Mouse (Mus musculus) liver, embryonic 11.5 days (tissue): ENCODE data around the gene Ppp1cc. TPM values are rescaled to one million over a fixed set of nuclear protein-coding genes. Genes with fewer than 3 reads are reported as not detected.
"Not testable (repeated sequence)": the region's sequence is repeated elsewhere in the genome, so short reads cannot be mapped to it uniquely, and the experiment has no call there.

ENCODE experiments used
- ATAC-seq: fragments of 200-750 bp; cut with Nextera tagmentation; replicated peaks from 2 replicates; pipeline ENCODE4 v1.8.0; 2017; ENCODE audit warnings: moderate number of reproducible peaks, mild to moderate bottlenecking, moderate TSS enrichment, moderate library complexity; ENCODE audit not compliant: low FRiP score
- DNase-seq: peaks from one replicate; pipeline ENCODE4 v3.0.0-alpha.2; 2017; ENCODE audit warnings: low spot score
- H3K27ac ChIP-seq: fragments of 300-500 bp; sonication (generic); 2 replicates; pipeline ENCODE4 v1.5.1; 2014; ENCODE audit warnings: mild to moderate bottlenecking, low read depth, low read length, control low read depth
- H3K27me3 ChIP-seq: fragments of 300-500 bp; sonication (generic); replicated peaks from 2 replicates; pipeline ENCODE4 v1.6.1; 2014; ENCODE audit warnings: low read length, mixed read lengths; ENCODE audit not compliant: control insufficient read depth, insufficient read depth
- H3K36me3 ChIP-seq: fragments of 300-500 bp; sonication (generic); 2 replicates; pipeline ENCODE4 v1.6.1; 2014; ENCODE audit warnings: mild to moderate bottlenecking, low read length, moderate library complexity, mixed read lengths; ENCODE audit not compliant: control insufficient read depth, insufficient read depth
- H3K4me1 ChIP-seq: fragments of 300-500 bp; sonication (generic); replicated peaks from 2 replicates; pipeline ENCODE4 v1.6.1; 2014; ENCODE audit warnings: low read length, mixed read lengths; ENCODE audit not compliant: control insufficient read depth, insufficient read depth
- H3K4me2 ChIP-seq: fragments of 300-500 bp; sonication (generic); 2 replicates; pipeline ENCODE4 v1.6.1; 2014; ENCODE audit warnings: mild to moderate bottlenecking, control low read depth, moderate library complexity
- H3K4me3 ChIP-seq: fragments of 300-500 bp; sonication (generic); 2 replicates; pipeline ENCODE4 v1.5.1; 2014; ENCODE audit warnings: low read depth, low read length, control low read depth
- H3K9ac ChIP-seq: fragments of 300-500 bp; sonication (generic); 2 replicates; pipeline ENCODE4 v1.6.1; 2014; ENCODE audit warnings: low read depth, low read length, control low read depth
- H3K9me3 ChIP-seq: fragments of 300-500 bp; sonication (generic); 2 replicates; pipeline ENCODE4 v1.6.1; 2016; ENCODE audit warnings: low read length, inconsistent platforms, mixed read lengths; ENCODE audit not compliant: control insufficient read depth
- WGBS: fragments of 180-500 bp; shearing (Covaris S2); extraction: QIAGEN DNeasy Blood & Tissue Kit; methylation state at CpG from one replicate; pipeline ENCODE4 v1.1.7; 2014; 5-methylcytosine and 5-hydroxymethylcytosine counted together
- polyA plus RNA-seq: library from polyadenylated mRNA; unstranded; fragments of >200 nt; fragmentation: Nextera tagmentation; extraction: Ambion mirVana; gene quantifications from 2 replicates; pipeline ENCODE4 v1.2.1, GENCODE M21; 2014

The Ppp1cc gene
- polyA plus RNA-seq, 1 experiment from 2014 or later, result 276 TPM

DNA sequence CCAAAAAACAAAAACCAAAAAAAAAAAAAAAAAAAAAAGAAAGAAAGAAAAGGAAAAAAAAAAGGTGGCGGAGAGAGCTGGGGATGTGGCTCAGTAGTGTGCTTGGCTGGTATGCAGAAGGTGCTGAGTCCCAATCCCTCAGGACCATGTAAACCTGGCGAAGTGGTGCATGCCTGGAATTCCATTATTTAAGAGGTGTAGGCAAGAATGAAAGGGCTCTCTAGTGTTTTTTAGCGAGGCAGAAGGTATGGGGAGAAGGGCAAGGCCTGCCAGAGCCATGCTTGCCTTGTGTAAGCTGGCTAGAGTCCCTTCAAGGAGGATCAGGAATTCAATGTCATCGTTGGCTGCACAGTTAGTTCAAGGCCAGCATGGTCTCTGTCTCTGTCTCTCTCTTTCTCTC, 13.3 kb upstream of the Ppp1cc start:
- Histone ChIP-seq H3K4me3 (peak overlapping the region; percentile 50), H3K36me3 (no peaks in the 10 kb centered on the region), H3K9me3 (no peaks in the 10 kb centered on the region), H3K4me2 (peak overlapping the region; percentile 70), H3K9ac (no peak overlapping the region), H3K27me3 (no peaks in the 10 kb centered on the region), H3K4me1 (peaks cover 8% of the 10 kb centered on the region), H3K27ac (peak overlapping the region; percentile 84)
- ATAC-seq, result no peak
- no peak for DNase-seq
- WGBS, result 75% methylated on average over 4 of the region's 4 CpGs

GRCm38 (mm10) chr5:122145381-122146055, 12.6 kb upstream of the Ppp1cc start:
- peak overlapping the region; percentile 70 for H3K4me2 ChIP-seq
- WGBS, result 27% methylated on average over 15 of the region's 15 CpGs
- H3K36me3 ChIP-seq, result no peaks in the 10 kb centered on the region
- ATAC-seq (peak; percentile 76), DNase-seq (peak; percentile 47)
- H3K4me3 ChIP-seq, result peak overlapping the region; percentile 50
- H3K27me3 ChIP-seq, result no peaks in the 10 kb centered on the region
- H3K4me1 ChIP-seq, result peaks cover 8% of the 10 kb centered on the region
- H3K27ac ChIP-seq, result peak overlapping the region; percentile 84
- H3K9me3 ChIP-seq, result no peaks in the 10 kb centered on the region
- H3K9ac ChIP-seq, result peak overlapping the region; percentile 61

GRCm38 (mm10) chr5:122146056-122146580, 12.0 kb upstream of the Ppp1cc start:
- Histone ChIP-seq H3K36me3 (no peaks in the 10 kb centered on the region), H3K9ac (no peak overlapping the region)

DNA sequence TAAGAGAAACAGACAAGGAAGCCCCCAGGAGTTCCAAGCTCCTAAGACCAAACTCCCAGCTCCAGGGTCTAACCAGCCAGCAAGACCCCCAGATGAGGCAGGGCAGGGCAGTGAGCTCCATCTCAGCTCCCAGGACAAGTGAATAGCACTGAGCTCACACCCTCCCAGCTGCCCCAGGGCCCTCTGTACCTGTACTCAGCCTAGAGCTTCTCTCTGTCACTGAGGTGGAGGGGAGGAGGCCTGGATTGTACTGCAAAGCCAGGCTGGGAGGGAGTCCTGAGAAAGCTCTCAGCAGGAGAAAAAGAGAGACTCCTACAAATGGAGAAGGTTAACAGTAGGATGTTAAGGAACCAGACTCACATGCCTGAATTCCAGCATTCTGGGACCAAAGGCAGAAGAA, 11.5 kb upstream of the Ppp1cc start:
- no peaks in the 10 kb centered on the region for H3K9me3 ChIP-seq
- H3K4me2 ChIP-seq, result no peak overlapping the region; the same call in 1 of the 2 replicates
- ATAC-seq, result no peak
- DNase-seq, result no peak
- H3K4me1 ChIP-seq, result peaks cover 8% of the 10 kb centered on the region
- H3K27me3 ChIP-seq, result no peaks in the 10 kb centered on the region
- H3K36me3 ChIP-seq, result no peaks in the 10 kb centered on the region
- H3K4me3 ChIP-seq, result no peak overlapping the region
- no peak overlapping the region for H3K9ac ChIP-seq
- H3K27ac ChIP-seq, result peak overlapping the region; percentile 84; the same call in 1 of the 2 replicates

More at GRCm38 (mm10) chr5:122146056-122146580, 12.0 kb upstream of the Ppp1cc start:
- 39% methylated on average over 10 of the region's 10 CpGs for WGBS
- peak overlapping the region; percentile 50 for H3K4me3 ChIP-seq
- H3K27me3 ChIP-seq, result no peaks in the 10 kb centered on the region
- H3K4me1 ChIP-seq, result peaks cover 8% of the 10 kb centered on the region
- H3K4me2 ChIP-seq, result peak overlapping the region; percentile 70
- H3K27ac ChIP-seq, result peak overlapping the region; percentile 84
- H3K9me3 ChIP-seq, result no peaks in the 10 kb centered on the region
- ATAC-seq, result no peak
- no peak for DNase-seq

DNA sequence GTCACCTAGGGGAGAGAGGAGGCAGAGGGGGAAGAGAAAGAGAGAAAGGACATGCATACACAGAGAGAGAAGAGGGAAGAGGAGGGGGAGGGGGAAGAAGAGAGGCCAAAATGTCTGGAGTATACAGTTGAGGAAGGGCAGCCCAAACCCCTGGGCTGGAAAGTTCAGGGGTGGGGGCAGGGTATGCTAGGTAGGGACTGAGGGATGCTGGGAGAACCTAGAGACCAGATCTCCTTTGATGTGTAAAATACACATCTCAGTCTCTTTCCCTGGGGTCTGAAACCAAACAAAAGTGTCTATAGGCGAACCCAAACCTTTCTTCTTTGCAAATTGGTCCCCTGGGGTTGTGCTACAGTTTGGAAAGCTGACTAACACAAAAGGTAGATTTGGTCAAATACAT, 10.0 kb upstream of the Ppp1cc start:
- DNase-seq, result no peak
- no peaks in the 10 kb centered on the region for H3K27me3 ChIP-seq
- ATAC-seq, result no peak
- no peaks in the 10 kb centered on the region for H3K9me3 ChIP-seq
- peaks cover 5% of the 10 kb centered on the region; the same call in 1 of the 2 replicates for H3K4me1 ChIP-seq
- H3K36me3 ChIP-seq, result no peaks in the 10 kb centered on the region
- no peak overlapping the region for H3K4me2 ChIP-seq
- no peak overlapping the region for H3K27ac ChIP-seq
- 56% methylated on average over 1 of the region's 1 CpGs for WGBS
- no peak overlapping the region for H3K9ac ChIP-seq
- H3K4me3 ChIP-seq, result no peak overlapping the region

DNA sequence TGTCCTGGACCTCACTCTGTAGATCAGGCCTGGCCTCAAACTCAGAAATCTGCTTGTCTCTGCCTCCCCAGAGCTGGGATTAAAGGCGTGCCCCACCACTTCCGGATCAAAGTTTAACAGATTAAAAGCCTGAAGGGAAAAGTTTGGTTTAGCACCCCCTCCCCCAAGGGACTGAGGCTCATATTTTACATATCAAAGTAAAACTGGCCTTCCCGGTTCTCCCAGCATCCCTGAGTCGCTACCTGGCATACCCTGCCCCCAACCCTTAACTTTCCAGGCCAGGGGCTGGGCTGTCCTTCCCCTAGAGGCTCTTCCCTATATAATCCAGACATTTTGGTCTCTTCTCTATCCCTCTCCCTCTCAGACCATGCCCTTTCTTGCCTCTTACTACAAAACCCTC, 8.8 kb upstream of the Ppp1cc start:
- ATAC-seq, result no peak
- 62% methylated on average over 4 of the region's 4 CpGs for WGBS

GRCm38 (mm10) chr5:122152508-122152907, 5.6 kb upstream of the Ppp1cc start:
- H3K4me2 ChIP-seq, H3K9ac ChIP-seq, H3K27ac ChIP-seq, H3K27me3 ChIP-seq, H3K9me3 ChIP-seq, ATAC-seq, H3K36me3 ChIP-seq, H3K4me3 ChIP-seq, DNase-seq: not testable (repeated sequence)
- 86% methylated on average over 5 of the region's 5 CpGs for WGBS
- H3K4me1 ChIP-seq, result peaks cover 13% of the 10 kb centered on the region

More for the DNA sequence above, 8.8 kb upstream of the Ppp1cc start:
- Histone ChIP-seq H3K4me1 (peaks cover 5% of the 10 kb centered on the region; the same call in 1 of the 2 replicates), H3K36me3 (no peaks in the 10 kb centered on the region), H3K27ac (no peak overlapping the region), H3K9ac (no peak overlapping the region), H3K4me2 (no peak overlapping the region), H3K4me3 (no peak overlapping the region), H3K27me3 (no peaks in the 10 kb centered on the region), H3K9me3 (no peaks in the 10 kb centered on the region)
- DNase-seq, result no peak

- ATAC-seq, result no peak
- H3K36me3 ChIP-seq, result no peaks in the 10 kb centered on the region
- 26% methylated on average over 11 of the region's 14 CpGs for WGBS
- H3K4me3 ChIP-seq, result no peak overlapping the region
- peak overlapping the region; percentile 33 for H3K4me2 ChIP-seq
- H3K9me3 ChIP-seq, result no peaks in the 10 kb centered on the region
- peaks cover 13% of the 10 kb centered on the region for H3K4me1 ChIP-seq
- H3K9ac ChIP-seq, result no peak overlapping the region
- no peaks in the 10 kb centered on the region for H3K27me3 ChIP-seq
- no peak for DNase-seq
- no peak overlapping the region for H3K27ac ChIP-seq
Observed at GRCm38 (mm10) chr5:122154006-122154405, 4.1 kb upstream of the Ppp1cc start.

DNA sequence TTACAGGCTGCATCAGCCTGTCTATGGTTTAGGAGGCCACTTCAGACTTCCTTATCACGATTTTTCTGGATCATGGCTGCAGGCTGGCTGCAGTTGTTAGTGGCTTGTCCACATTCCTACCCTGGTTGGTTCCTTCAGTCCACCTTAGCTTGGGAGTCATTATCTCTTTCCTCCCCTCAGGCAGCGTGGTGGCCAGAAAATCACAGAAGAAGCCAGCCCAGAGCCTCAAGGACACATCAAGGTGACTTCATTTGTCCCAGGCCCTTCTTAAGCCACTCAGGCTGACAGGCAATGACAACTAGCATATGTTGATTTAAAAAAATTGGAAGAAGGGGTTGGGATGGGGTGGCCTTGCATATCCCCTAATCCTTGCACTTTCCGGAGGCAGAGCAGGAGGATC, 3.3 kb upstream of the Ppp1cc start:
- 52% methylated on average over 3 of the region's 3 CpGs for WGBS
- Histone ChIP-seq H3K9ac (no peak overlapping the region), H3K36me3 (no peaks in the 10 kb centered on the region), H3K27ac (no peak overlapping the region), H3K27me3 (no peaks in the 10 kb centered on the region), H3K4me3 (no peak overlapping the region), H3K4me2 (no peak overlapping the region), H3K4me1 (peaks cover 18% of the 10 kb centered on the region), H3K9me3 (no peaks in the 10 kb centered on the region)
- ATAC-seq, result no peak
- no peak for DNase-seq
